Mouse (Mus musculus): ENCODE results near the gene Nipsnap1.

The Nipsnap1 gene

GRCm38 (mm10) chr11:4865645-4866251 lies 8.0 kb upstream of the Nipsnap1 start:
- DNase-seq (ENCODE audit: low spot score in 2 of 2): peak; percentile 31 to 61

DNA sequence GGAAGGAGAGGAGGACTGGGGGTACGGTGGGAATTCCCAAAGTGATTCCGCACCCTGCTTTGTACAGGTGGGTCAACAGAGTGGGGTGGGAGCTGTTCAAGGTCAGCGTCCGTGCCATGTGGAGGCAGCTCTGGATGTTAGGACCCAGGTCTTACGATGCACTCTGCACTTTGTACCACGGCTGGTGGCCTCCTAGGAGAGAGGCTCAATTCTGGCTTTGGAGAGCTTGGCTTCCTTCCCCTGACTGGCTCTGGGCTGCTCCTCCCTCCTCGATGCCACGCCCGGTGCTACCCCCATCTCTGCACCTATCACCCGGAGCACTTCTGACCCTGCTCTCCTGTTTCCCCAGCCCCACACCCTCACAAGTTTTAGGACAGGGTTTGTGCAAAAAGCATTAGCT lies 800 bp downstream of the Nipsnap1 start:
- no peak for DNase-seq (ENCODE audit: low spot score in 2 of 2)

DNA sequence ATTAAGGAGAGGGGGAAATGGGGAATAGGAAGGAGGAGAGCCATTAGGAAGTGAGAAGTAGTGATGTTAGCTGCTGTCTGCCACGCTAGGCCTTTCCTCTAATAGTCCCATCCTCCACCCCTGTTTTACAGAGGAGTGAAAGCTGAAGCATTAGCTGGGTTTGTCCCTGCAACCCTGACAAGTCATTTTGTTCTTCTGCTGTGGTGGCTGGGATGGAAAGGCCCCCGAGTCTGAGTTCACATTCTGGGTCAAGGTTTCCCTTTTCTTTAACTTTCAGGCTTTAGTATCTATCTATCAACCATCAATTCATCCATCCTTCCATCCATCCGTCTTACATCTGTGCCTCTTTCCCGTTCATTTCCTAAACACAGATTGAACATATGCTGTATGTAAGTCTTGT lies 7.3 kb downstream of the Nipsnap1 start:
- no peak for DNase-seq (ENCODE audit: low spot score in 2 of 2)

DNA sequence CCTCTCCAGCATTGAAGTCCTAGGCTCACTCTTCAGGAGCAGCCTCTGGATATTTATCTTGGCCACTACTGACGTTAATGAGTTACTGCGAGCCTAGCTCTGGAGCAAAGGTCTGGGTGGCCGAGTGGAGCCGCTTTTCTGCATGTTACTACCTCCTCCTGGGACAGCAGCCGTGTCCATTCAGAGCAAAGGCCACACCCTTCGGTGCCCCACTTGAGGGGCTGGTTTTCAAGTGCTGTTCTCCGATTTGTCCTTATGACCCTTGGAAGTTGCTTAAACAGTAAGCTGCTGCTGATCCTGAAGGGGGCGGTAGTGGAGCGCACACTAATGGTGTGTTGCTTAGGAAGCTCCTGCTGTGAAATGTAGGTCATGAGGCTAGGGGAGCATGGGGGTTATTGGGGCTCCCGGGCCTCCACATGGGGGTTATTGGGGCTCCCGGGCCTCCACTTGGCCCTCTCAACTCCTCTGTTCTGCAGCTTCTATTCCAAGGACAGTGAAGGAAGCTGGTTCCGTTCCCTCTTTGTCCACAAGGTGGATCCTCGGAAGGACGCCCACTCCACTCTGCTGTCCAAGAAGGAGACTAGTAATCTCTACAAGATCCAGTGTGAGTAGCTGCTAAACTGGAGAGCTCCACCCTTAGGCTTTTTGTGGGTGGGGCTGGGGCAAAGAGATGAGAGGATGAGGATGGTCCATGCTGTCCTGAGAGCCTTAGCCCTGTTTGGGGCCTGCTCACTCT lies 9.3 kb downstream of the Nipsnap1 start:
- DNase-seq (ENCODE audit: low spot score in 2 of 2): no peak

DNA sequence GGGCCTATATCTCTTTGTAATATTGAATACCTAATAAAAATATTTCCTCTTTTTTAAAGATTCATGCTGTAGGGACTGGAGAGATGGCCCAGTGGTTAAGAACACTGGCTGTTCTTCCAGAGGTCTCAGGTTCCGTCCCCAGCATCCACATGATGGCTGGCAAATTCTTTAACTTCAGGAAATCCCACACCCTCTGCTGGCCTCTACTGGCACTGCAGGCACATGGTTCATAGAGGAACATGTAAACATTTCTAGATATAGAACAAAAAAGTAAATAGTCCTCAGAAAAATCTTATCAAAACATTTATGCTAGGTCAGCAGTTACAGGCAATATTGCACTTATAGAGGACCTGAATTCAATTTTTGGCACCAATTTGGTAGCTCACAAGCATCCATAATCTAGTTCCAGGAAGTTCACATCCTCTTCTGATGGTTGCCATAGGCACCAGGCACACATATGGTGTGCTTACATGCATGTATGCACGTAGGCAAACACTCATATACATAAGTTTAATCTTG lies 11.7 kb downstream of the Nipsnap1 start:
- DNase-seq (ENCODE audit: low spot score in 2 of 2): peak; percentile 28 to 61

- DNase-seq (ENCODE audit: low spot score in 2 of 2): no peak
Measured at GRCm38 (mm10) chr11:4886987-4887386, 13.2 kb downstream of the Nipsnap1 start.

GRCm38 (mm10) chr11:4894848-4895816 lies 21.4 kb downstream of the Nipsnap1 start, which contains the start of gene Thoc5:
Gene Thoc5 (plus strand): TSS chr11:4895320.
- peak; percentile 49 to 71 for DNase-seq (ENCODE audit: low spot score in 2 of 2)

- peak in 1 of 2 experiments; percentile 16 for DNase-seq (ENCODE audit: low spot score in 2 of 2)
Measured at GRCm38 (mm10) chr11:4900437-4900836, 26.7 kb downstream of the Nipsnap1 start.

- no peak for DNase-seq (ENCODE audit: low spot score in 2 of 2)
Measured at GRCm38 (mm10) chr11:4901956-4902355, 28.2 kb downstream of the Nipsnap1 start.

GRCm38 (mm10) chr11:4906231-4906630 lies 32.5 kb downstream of the Nipsnap1 start:
- no peak for DNase-seq (ENCODE audit: low spot score in 2 of 2)

- DNase-seq (ENCODE audit: low spot score in 2 of 2): peak in 1 of 2 experiments; percentile 27
Measured at GRCm38 (mm10) chr11:4916068-4916467, 42.3 kb downstream of the Nipsnap1 start.

GRCm38 (mm10) chr11:4921281-4921680 lies 47.5 kb downstream of the Nipsnap1 start:
- no peak for DNase-seq (ENCODE audit: low spot score in 2 of 2)

GRCm38 (mm10) chr11:4921751-4922150 lies 48.0 kb downstream of the Nipsnap1 start:
- DNase-seq (ENCODE audit: low spot score in 2 of 2): no peak

- DNase-seq (ENCODE audit: low spot score in 2 of 2): no peak
Measured at GRCm38 (mm10) chr11:4927224-4927623, 53.5 kb downstream of the Nipsnap1 start.

DNA sequence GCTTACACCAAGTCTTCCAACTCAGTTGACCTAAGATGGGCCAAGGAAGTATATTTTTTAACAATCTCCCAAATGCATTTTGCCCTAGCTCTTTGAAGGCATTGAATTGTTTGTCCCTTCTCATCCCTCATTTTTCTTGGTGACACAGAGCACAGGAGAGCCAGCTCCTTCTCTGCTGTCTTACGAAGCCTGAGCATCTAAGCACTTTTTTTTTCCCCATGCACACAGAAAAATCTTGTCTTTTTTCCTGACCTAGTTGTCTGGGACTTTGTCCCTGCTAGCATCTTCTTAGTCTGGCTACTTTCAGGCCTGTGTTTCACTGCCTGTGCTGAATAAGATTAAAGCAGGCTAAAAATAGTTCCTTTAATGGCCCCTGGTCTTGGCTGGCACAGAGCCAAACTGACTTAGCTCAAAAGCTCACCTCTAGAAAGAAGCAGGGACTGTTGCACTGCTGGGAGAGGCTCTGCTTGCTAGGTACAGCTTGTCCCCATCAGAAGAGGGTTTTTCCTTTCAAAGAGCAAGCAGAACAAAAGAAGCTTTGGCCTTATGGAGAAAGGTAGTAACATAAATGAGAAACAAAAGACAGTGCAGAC lies 57.4 kb downstream of the Nipsnap1 start:
- no peak for DNase-seq (ENCODE audit: low spot score in 2 of 2)

- no peak for DNase-seq (ENCODE audit: low spot score in 2 of 2)
Measured at GRCm38 (mm10) chr11:4936243-4936642, 62.5 kb downstream of the Nipsnap1 start.

Measured in spleen, postnatal 14 days (tissue).